Mouse (Mus musculus) brain, embryonic 14.5 days (tissue): Measurements from ENCODE around the gene Reps2.

Experiments
- CTCF ChIP-seq: fragments of 200-500 bp; IDR thresholded peaks from 2 replicates; pipeline ENCODE4 v1.5.1; 2012; ENCODE audit warnings: inconsistent platforms, mild to moderate bottlenecking, moderate library complexity, borderline replicate concordance; ENCODE audit not compliant: insufficient read depth, insufficient read length; ENCODE audit errors: extremely low read depth
- POLR2A ChIP-seq: fragments of 200-500 bp; IDR thresholded peaks from 2 replicates; pipeline ENCODE4 v1.6.1; 2012; ENCODE audit warnings: mild to moderate bottlenecking, inconsistent platforms, borderline replicate concordance; ENCODE audit not compliant: poor library complexity, insufficient read depth, insufficient read length, severe bottlenecking; ENCODE audit errors: extremely low read depth

- no peak for TF ChIP-seq POLR2A
- TF ChIP-seq CTCF, result no peak
Observed at GRCm38 (mm10) chrX:162552383-162552782, 91.1 kb downstream of the Reps2 start.
